Mouse (Mus musculus): ENCODE measurements around the gene Trpm1.
A peak's percentile ranks its signal among the peaks of the same experiment; 100 is the strongest.

Trpm1 gene

GRCm38 (mm10) chr7:64164997-64165396 lies 11.4 kb downstream of the Trpm1 start:
- peak; percentile 58 for DNase-seq

GRCm38 (mm10) chr7:64166025-64166424 lies 12.4 kb downstream of the Trpm1 start:
- DNase-seq = no peak

- no peak for DNase-seq
These were observed 13.1 kb downstream of the Trpm1 start for GRCm38 (mm10) chr7:64166724-64167123.

- no peak for DNase-seq
These were observed 25.7 kb downstream of the Trpm1 start for GRCm38 (mm10) chr7:64179310-64179709.

GRCm38 (mm10) chr7:64185203-64185931 lies 31.7 kb downstream of the Trpm1 start:
- no peak for DNase-seq

- DNase-seq = no peak
These were observed 32.3 kb downstream of the Trpm1 start for GRCm38 (mm10) chr7:64185932-64186312.

- DNase-seq = no peak
These were observed 38.8 kb downstream of the Trpm1 start for GRCm38 (mm10) chr7:64192261-64192943.

GRCm38 (mm10) chr7:64193476-64193875 lies 39.8 kb downstream of the Trpm1 start:
- DNase-seq = no peak

- no peak for DNase-seq
These were observed 42.5 kb downstream of the Trpm1 start for GRCm38 (mm10) chr7:64196114-64196513.

- no peak for DNase-seq
These were observed 55.1 kb downstream of the Trpm1 start for GRCm38 (mm10) chr7:64208700-64209099.

- DNase-seq = no peak
These were observed 59.2 kb downstream of the Trpm1 start for GRCm38 (mm10) chr7:64212870-64213269.

- no peak for DNase-seq
These were observed 60.4 kb downstream of the Trpm1 start for GRCm38 (mm10) chr7:64214066-64214465.

GRCm38 (mm10) chr7:64215613-64216012 lies 62.0 kb downstream of the Trpm1 start:
- no peak for DNase-seq

GRCm38 (mm10) chr7:64217428-64217827 lies 63.8 kb downstream of the Trpm1 start:
- DNase-seq = no peak

- DNase-seq = no peak
These were observed 66.1 kb downstream of the Trpm1 start for GRCm38 (mm10) chr7:64219765-64220164.

GRCm38 (mm10) chr7:64223215-64223614 lies 69.6 kb downstream of the Trpm1 start:
- no peak for DNase-seq

GRCm38 (mm10) chr7:64226339-64227194 lies 72.9 kb downstream of the Trpm1 start:
- DNase-seq = no peak

- DNase-seq = no peak
These were observed 74.0 kb downstream of the Trpm1 start for GRCm38 (mm10) chr7:64227586-64227985.

GRCm38 (mm10) chr7:64228300-64228699 lies 74.7 kb downstream of the Trpm1 start:
- DNase-seq = no peak

- DNase-seq = no peak
These were observed 76.3 kb downstream of the Trpm1 start for GRCm38 (mm10) chr7:64229911-64230310.

- no peak for DNase-seq
These were observed 77.4 kb downstream of the Trpm1 start for GRCm38 (mm10) chr7:64231001-64231400.

- no peak for DNase-seq
These were observed 78.4 kb downstream of the Trpm1 start for GRCm38 (mm10) chr7:64231996-64232395.

GRCm38 (mm10) chr7:64234310-64234820 lies 80.7 kb downstream of the Trpm1 start:
- DNase-seq = no peak

All from cerebellum, adult 11-12 months (tissue).